ENCODE assay signal across 9 mouse cellular contexts in genomic region chr6:108606231-108606630, GRCm38 (mm10). TPM values are rescaled to one million over a fixed set of nuclear protein-coding genes. Genes with fewer than 3 reads are reported as not detected.
DNase-seq lines count a peak whose midpoint lies in the region.
"Had no signal": no experiment of that assay in that cellular context is flagged by ENCODE, and none has a peak within 500 bp of the region (broad histone marks: within the 10 kb centered on the region; RNA-seq: fewer than 3 reads in every experiment).

No protein-coding gene starts in this region.

- peak; percentile 76 for DNase-seq in gastrocnemius, adult 18-20 months (ENCODE audit: low spot score)
- no peak for DNase-seq in gastrocnemius, postnatal 4 days (ENCODE audit: low spot score in 2 of 2)
- peak; percentile 8 to 30 for DNase-seq in adrenal gland, postnatal 4 days (ENCODE audit: low spot score in 2 of 2)
- peak; percentile 38 to 47 for DNase-seq in heart, postnatal 10 days
- peak; percentile 73 to 75 for DNase-seq in lung, adult 18-20 months
- DNase-seq in thymus, postnatal 0 days (ENCODE audit: low spot score) = no peak
- DNase-seq in thymus, postnatal 36 days = no peak
- DNase-seq in urinary bladder, postnatal 25 days (ENCODE audit: low spot score) = no peak
- DNase-seq: liver, embryonic 13.5 days had no signal

- intact Hi-C loops in heart, postnatal 10 days (cut with DNase I) = no loop called here

RNA-seq across cellular contexts. Expression of gene Bhlhe40, which starts 54.2 kb away (rescaled TPM):
- total RNA-seq in gastrocnemius, adult 18-20 months (2021) = 10 to 100 TPM; 70.0 to 98.6 TPM
- total RNA-seq in gastrocnemius, postnatal 4 days (2021) = 10 to 100 TPM; 58.2 to 82.9 TPM
- 10 to 100 TPM; 44.4 to 48.6 TPM for total RNA-seq in adrenal gland, postnatal 4 days (2021)
- total RNA-seq in heart, postnatal 10 days (2021) = 10 to 100 TPM; 40.0 to 40.8 TPM
- 6.6 and 7.0 TPM in 2 replicates for polyA plus RNA-seq in thymus, postnatal 0 days (2015; fragmentation: Nextera tagmentation; extraction: Ambion mirVana)

Comparison
In these comparisons a context has a peak if more than half of its experiments do, and no peak if none do; other contexts are left out.
1. DNase-seq: peak in gastrocnemius, adult 18-20 months (single experiment), adrenal gland, postnatal 4 days (2 of 2), heart, postnatal 10 days (2 of 2) and lung, adult 18-20 months (2 of 2); none in gastrocnemius, postnatal 4 days (0 of 2), thymus, postnatal 0 days (single experiment), thymus, postnatal 36 days (0 of 2) and urinary bladder, postnatal 25 days (single experiment).